Mouse (Mus musculus) heart, postnatal 0 days (tissue): ENCODE data around the gene Ankrd39. TPM values are rescaled to one million over a fixed set of nuclear protein-coding genes. Genes with fewer than 3 reads are reported as not detected.
A peak's percentile ranks its signal among the peaks of the same experiment; 100 is the strongest.

ENCODE experiments used
- ATAC-seq: fragments of 200-750 bp; cut with Nextera tagmentation; 2 replicates; pipeline ENCODE4 v1.8.0; 2017; ENCODE audit warnings: low read depth, moderate number of reproducible peaks, moderate library complexity; ENCODE audit not compliant: insufficient read depth
- DNase-seq: peaks from one replicate; pipeline ENCODE4 v3.0.0-alpha.2; 2016; ENCODE audit warnings: low spot score
- H3K27ac ChIP-seq: fragments of 300-500 bp; sonication (generic); 2 replicates; pipeline ENCODE4 v1.5.1; 2014; ENCODE audit warnings: low read depth, mild to moderate bottlenecking
- H3K27me3 ChIP-seq: fragments of 300-500 bp; sonication (generic); 2 replicates; pipeline ENCODE4 v1.6.1; 2014; ENCODE audit warnings: low read length, mixed read lengths; ENCODE audit not compliant: control insufficient read depth, insufficient read depth
- H3K36me3 ChIP-seq: fragments of 300-500 bp; sonication (generic); replicated peaks from 2 replicates; pipeline ENCODE4 v1.6.1; 2014; ENCODE audit warnings: low read length, mixed read lengths; ENCODE audit not compliant: control insufficient read depth, insufficient read depth
- H3K4me1 ChIP-seq: fragments of 300-500 bp; sonication (generic); 2 replicates; pipeline ENCODE4 v1.6.1; 2014; ENCODE audit warnings: antibody characterized with exemption; ENCODE audit not compliant: control insufficient read depth, insufficient read depth
- H3K4me2 ChIP-seq: fragments of 300-500 bp; sonication (generic); 2 replicates; pipeline ENCODE4 v1.6.1; 2014; ENCODE audit warnings: low read depth, mild to moderate bottlenecking, low read length, moderate library complexity
- H3K4me3 ChIP-seq: fragments of 300-500 bp; sonication (generic); 2 replicates; pipeline ENCODE4 v1.5.1; 2014; ENCODE audit warnings: low read depth, low read length
- H3K9ac ChIP-seq: fragments of 300-500 bp; sonication (generic); replicated peaks from 2 replicates; pipeline ENCODE4 v1.6.1; 2014; ENCODE audit warnings: low read depth, low read length, mixed read lengths
- H3K9me3 ChIP-seq: fragments of 300-500 bp; sonication (generic); replicated peaks from 2 replicates; pipeline ENCODE4 v1.6.1; 2016; ENCODE audit warnings: low read length; ENCODE audit not compliant: control insufficient read depth
- CTCF ChIP-seq: IDR thresholded peaks from 2 replicates; pipeline ENCODE4 v1.5.1; 2016; ENCODE audit warnings: antibody characterized with exemption, control low read depth, low read depth
- EP300 ChIP-seq: IDR thresholded peaks from 2 replicates; pipeline ENCODE4 v1.6.1; 2016; ENCODE audit warnings: antibody characterized with exemption, low read depth
- WGBS: fragments of 180-500 bp; shearing (Covaris S2); extraction: QIAGEN DNeasy Blood & Tissue Kit; methylation state at CpG from one replicate; pipeline ENCODE4 v1.1.7; 2014; 5-methylcytosine and 5-hydroxymethylcytosine counted together
- polyA plus RNA-seq: library from polyadenylated mRNA; unstranded; fragments of >200 nt; fragmentation: Nextera tagmentation; extraction: Ambion mirVana; gene quantifications from 2 replicates; pipeline ENCODE4 v1.2.1, GENCODE M21; 2015
- total RNA-seq: library from RNA; depleted of rRNA; stranded (reverse); fragments of >200 nt; gene quantifications from 2 replicates; pipeline ENCODE4 v1.2.3, GENCODE M21; 2014; ENCODE audit warnings: low replicate concordance

Ankrd39 gene
- total and polyA plus RNA-seq, 2 experiments from 2014 or later = 29.0 to 32.7 TPM

GRCm38 (mm10) chr1:36567818-36568603 lies 20.8 kb upstream of the Ankrd39 start:
- Histone ChIP-seq H3K4me2 (no peak overlapping the region), H3K4me1 (peaks cover 36% of the 10 kb centered on the region), H3K9ac (no peak overlapping the region), H3K27ac (0 out of 2 replicates have a peak overlapping the region, but pooled peaks have one; percentile 52), H3K9me3 (no peaks in the 10 kb centered on the region), H3K36me3 (no peaks in the 10 kb centered on the region), H3K4me3 (no peak overlapping the region), H3K27me3 (no peaks in the 10 kb centered on the region)
- no peak for DNase-seq
- TF ChIP-seq CTCF (no peak), EP300 (no peak)
- ATAC-seq = no peak
- WGBS = 43% methylated on average over 21 of the region's 21 CpGs

- WGBS = 33% methylated on average over 2 of the region's 2 CpGs
- no peaks in the 10 kb centered on the region for H3K27me3 ChIP-seq
- TF ChIP-seq EP300 (no peak), CTCF (no peak)
- H3K9ac ChIP-seq = no peak overlapping the region
- ATAC-seq = no peak
- H3K36me3 ChIP-seq = no peaks in the 10 kb centered on the region
- peaks cover 39% of the 10 kb centered on the region for H3K4me1 ChIP-seq
- H3K4me2 ChIP-seq = no peak overlapping the region
- no peaks in the 10 kb centered on the region for H3K9me3 ChIP-seq
- H3K4me3 ChIP-seq = no peak overlapping the region
- DNase-seq = no peak
- no peak overlapping the region for H3K27ac ChIP-seq
These were observed 19.2 kb upstream of the Ankrd39 start for GRCm38 (mm10) chr1:36566425-36566824.

- Histone ChIP-seq H3K27ac (no peak overlapping the region), H3K4me1 (peaks cover 22% of the 10 kb centered on the region; the same call in 1 of the 2 replicates), H3K36me3 (no peaks in the 10 kb centered on the region), H3K9ac (no peak overlapping the region), H3K9me3 (no peaks in the 10 kb centered on the region), H3K4me3 (no peak overlapping the region), H3K27me3 (no peaks in the 10 kb centered on the region), H3K4me2 (no peak overlapping the region)
- TF ChIP-seq CTCF = no peak
- TF ChIP-seq EP300 = no peak
- DNase-seq (no peak), ATAC-seq (no peak)
- WGBS = 65% methylated on average over 6 of the region's 6 CpGs
These were observed 16.9 kb upstream of the Ankrd39 start for GRCm38 (mm10) chr1:36564101-36564500.

- Histone ChIP-seq H3K27ac (no peak overlapping the region), H3K4me2 (no peak overlapping the region), H3K4me3 (no peak overlapping the region), H3K9me3 (no peaks in the 10 kb centered on the region), H3K27me3 (no peaks in the 10 kb centered on the region), H3K36me3 (no peaks in the 10 kb centered on the region), H3K4me1 (peaks cover 23% of the 10 kb centered on the region; the same call in 1 of the 2 replicates), H3K9ac (no peak overlapping the region)
- TF ChIP-seq EP300 (no peak), CTCF (no peak)
- ATAC-seq (no peak), DNase-seq (no peak)
- WGBS = 77% methylated on average over 4 of the region's 4 CpGs
These were observed 16.4 kb upstream of the Ankrd39 start for GRCm38 (mm10) chr1:36563632-36564031.

GRCm38 (mm10) chr1:36563197-36563596 lies 16.0 kb upstream of the Ankrd39 start:
- Histone ChIP-seq H3K9ac (no peak overlapping the region), H3K36me3 (no peaks in the 10 kb centered on the region), H3K27me3 (no peaks in the 10 kb centered on the region), H3K4me3 (no peak overlapping the region), H3K9me3 (no peaks in the 10 kb centered on the region), H3K4me1 (peaks cover 25% of the 10 kb centered on the region; the same call in 1 of the 2 replicates), H3K4me2 (no peak overlapping the region), H3K27ac (no peak overlapping the region)
- ATAC-seq (no peak), DNase-seq (no peak)
- no peak for TF ChIP-seq EP300
- TF ChIP-seq CTCF = no peak
- WGBS = 81% methylated on average over 2 of the region's 2 CpGs

GRCm38 (mm10) chr1:36562388-36562787 lies 15.1 kb upstream of the Ankrd39 start:
- H3K4me1 ChIP-seq = peaks cover 25% of the 10 kb centered on the region; the same call in 1 of the 2 replicates
- no peak for TF ChIP-seq EP300
- TF ChIP-seq CTCF = no peak
- DNase-seq = no peak
- H3K36me3 ChIP-seq = no peaks in the 10 kb centered on the region
- no peaks in the 10 kb centered on the region for H3K9me3 ChIP-seq
- no peak overlapping the region for H3K4me2 ChIP-seq
- H3K27ac ChIP-seq = no peak overlapping the region
- H3K27me3 ChIP-seq = no peaks in the 10 kb centered on the region
- WGBS = 54% methylated on average over 4 of the region's 4 CpGs
- ATAC-seq = no peak
- H3K4me3 ChIP-seq = no peak overlapping the region
- no peak overlapping the region for H3K9ac ChIP-seq
